Mouse (Mus musculus) heart, postnatal 0 days (tissue): ENCODE results near the gene Ptov1. TPM values are rescaled to one million over a fixed set of nuclear protein-coding genes. Genes with fewer than 3 reads are reported as not detected.

Experiments
- ATAC-seq: fragments of 200-750 bp; cut with Nextera tagmentation; 2 replicates; pipeline ENCODE4 v1.8.0; 2017; ENCODE audit warnings: low read depth, moderate number of reproducible peaks, moderate library complexity; ENCODE audit not compliant: insufficient read depth
- DNase-seq: peaks from one replicate; pipeline ENCODE4 v3.0.0-alpha.2; 2016; ENCODE audit warnings: low spot score
- H3K27ac ChIP-seq: fragments of 300-500 bp; sonication (generic); 2 replicates; pipeline ENCODE4 v1.5.1; 2014; ENCODE audit warnings: low read depth, mild to moderate bottlenecking
- H3K27me3 ChIP-seq: fragments of 300-500 bp; sonication (generic); 2 replicates; pipeline ENCODE4 v1.6.1; 2014; ENCODE audit warnings: low read length, mixed read lengths; ENCODE audit not compliant: control insufficient read depth, insufficient read depth
- H3K36me3 ChIP-seq: fragments of 300-500 bp; sonication (generic); replicated peaks from 2 replicates; pipeline ENCODE4 v1.6.1; 2014; ENCODE audit warnings: low read length, mixed read lengths; ENCODE audit not compliant: control insufficient read depth, insufficient read depth
- H3K4me1 ChIP-seq: fragments of 300-500 bp; sonication (generic); 2 replicates; pipeline ENCODE4 v1.6.1; 2014; ENCODE audit warnings: antibody characterized with exemption; ENCODE audit not compliant: control insufficient read depth, insufficient read depth
- H3K4me2 ChIP-seq: fragments of 300-500 bp; sonication (generic); 2 replicates; pipeline ENCODE4 v1.6.1; 2014; ENCODE audit warnings: low read depth, mild to moderate bottlenecking, low read length, moderate library complexity
- H3K4me3 ChIP-seq: fragments of 300-500 bp; sonication (generic); 2 replicates; pipeline ENCODE4 v1.5.1; 2014; ENCODE audit warnings: low read depth, low read length
- H3K9ac ChIP-seq: fragments of 300-500 bp; sonication (generic); replicated peaks from 2 replicates; pipeline ENCODE4 v1.6.1; 2014; ENCODE audit warnings: low read depth, low read length, mixed read lengths
- H3K9me3 ChIP-seq: fragments of 300-500 bp; sonication (generic); replicated peaks from 2 replicates; pipeline ENCODE4 v1.6.1; 2016; ENCODE audit warnings: low read length; ENCODE audit not compliant: control insufficient read depth
- CTCF ChIP-seq: IDR thresholded peaks from 2 replicates; pipeline ENCODE4 v1.5.1; 2016; ENCODE audit warnings: antibody characterized with exemption, control low read depth, low read depth
- EP300 ChIP-seq: IDR thresholded peaks from 2 replicates; pipeline ENCODE4 v1.6.1; 2016; ENCODE audit warnings: antibody characterized with exemption, low read depth
- WGBS: fragments of 180-500 bp; shearing (Covaris S2); extraction: QIAGEN DNeasy Blood & Tissue Kit; methylation state at CpG from one replicate; pipeline ENCODE4 v1.1.7; 2014; 5-methylcytosine and 5-hydroxymethylcytosine counted together
- polyA plus RNA-seq: library from polyadenylated mRNA; unstranded; fragments of >200 nt; fragmentation: Nextera tagmentation; extraction: Ambion mirVana; gene quantifications from 2 replicates; pipeline ENCODE4 v1.2.1, GENCODE M21; 2015
- total RNA-seq: library from RNA; depleted of rRNA; stranded (reverse); fragments of >200 nt; gene quantifications from 2 replicates; pipeline ENCODE4 v1.2.3, GENCODE M21; 2014; ENCODE audit warnings: low replicate concordance

Gene Ptov1
- total and polyA plus RNA-seq, 2 experiments from 2014 or later: 248 to 335 TPM

- TF ChIP-seq CTCF (peak; percentile 37), EP300 (no peak)
- Histone ChIP-seq H3K4me3 (no peak overlapping the region), H3K9me3 (no peaks in the 10 kb centered on the region), H3K27me3 (no peaks in the 10 kb centered on the region), H3K4me1 (peaks cover 15% of the 10 kb centered on the region), H3K9ac (no peak overlapping the region), H3K4me2 (no peak overlapping the region), H3K36me3 (peaks cover 35% of the 10 kb centered on the region), H3K27ac (no peak overlapping the region)
- ATAC-seq (0 out of 2 replicates have a peak, but pooled peaks have one; percentile 2), DNase-seq (no peak)
- WGBS: 35% methylated on average over 19 of the region's 19 CpGs
Observed at GRCm38 (mm10) chr7:44898607-44899006, 29.0 kb upstream of the Ptov1 start.

- ATAC-seq: no peak
- H3K4me1 ChIP-seq: peaks cover 21% of the 10 kb centered on the region
- TF ChIP-seq EP300: no peak
- no peak for TF ChIP-seq CTCF
Observed at GRCm38 (mm10) chr7:44896499-44896898, 26.9 kb upstream of the Ptov1 start.

GRCm38 (mm10) chr7:44895593-44896434, 26.2 kb upstream of the Ptov1 start, which contains the start of gene Fuz:
Fuz (plus strand) TSS chr7:44896079.
- Histone ChIP-seq H3K4me3 (peak within 1 kb of the TSS; percentile 69), H3K4me2 (peak within 1 kb of the TSS; percentile 82), H3K9me3 (no peaks in the 10 kb centered on the region), H3K27ac (peak within 1 kb of the TSS; percentile 78), H3K4me1 (peaks cover 28% of the 10 kb centered on the region), H3K36me3 (peaks cover 15% of the 10 kb centered on the region), H3K9ac (peak within 1 kb of the TSS; percentile 62), H3K27me3 (no peaks in the 10 kb centered on the region)
- ATAC-seq: peak; percentile 63
- 2% methylated on average over 34 of the region's 34 CpGs for WGBS
- peak; percentile 59 for TF ChIP-seq CTCF
- TF ChIP-seq EP300: peak; percentile 69
- peak; percentile 96 for DNase-seq

More at GRCm38 (mm10) chr7:44896499-44896898, 26.9 kb upstream of the Ptov1 start:
- 22% methylated on average over 10 of the region's 10 CpGs for WGBS
- Histone ChIP-seq H3K4me2 (peak overlapping the region; percentile 82), H3K9me3 (no peaks in the 10 kb centered on the region), H3K27ac (peak overlapping the region; percentile 78), H3K27me3 (no peaks in the 10 kb centered on the region), H3K36me3 (peaks cover 16% of the 10 kb centered on the region), H3K9ac (peak overlapping the region; percentile 62), H3K4me3 (peak overlapping the region; percentile 69)
- DNase-seq: no peak

GRCm38 (mm10) chr7:44895206-44895592, 25.6 kb upstream of the Ptov1 start:
- H3K27ac ChIP-seq: no peak overlapping the region
- H3K4me1 ChIP-seq: peaks cover 33% of the 10 kb centered on the region
- H3K36me3 ChIP-seq: peaks cover 9% of the 10 kb centered on the region
- peak overlapping the region; percentile 69; the same call in 1 of the 2 replicates for H3K4me3 ChIP-seq
- no peak for DNase-seq
- no peak overlapping the region for H3K9ac ChIP-seq
- peak overlapping the region; percentile 82 for H3K4me2 ChIP-seq
- WGBS: 72% methylated on average over 7 of the region's 7 CpGs
- ATAC-seq: no peak
- TF ChIP-seq CTCF (no peak), EP300 (no peak)
- no peaks in the 10 kb centered on the region for H3K9me3 ChIP-seq
- no peaks in the 10 kb centered on the region for H3K27me3 ChIP-seq

GRCm38 (mm10) chr7:44894175-44894574, 24.6 kb upstream of the Ptov1 start:
- H3K4me3 ChIP-seq: no peak overlapping the region
- H3K9ac ChIP-seq: no peak overlapping the region
- no peaks in the 10 kb centered on the region for H3K9me3 ChIP-seq
- no peak overlapping the region for H3K4me2 ChIP-seq
- no peaks in the 10 kb centered on the region for H3K27me3 ChIP-seq
- H3K4me1 ChIP-seq: peaks cover 39% of the 10 kb centered on the region
- TF ChIP-seq EP300 (no peak), CTCF (no peak)
- H3K27ac ChIP-seq: no peak overlapping the region
- WGBS: 83% methylated on average over 3 of the region's 3 CpGs
- no peaks in the 10 kb centered on the region; the same call in 1 of the 2 replicates for H3K36me3 ChIP-seq
- ATAC-seq (no peak), DNase-seq (no peak)
